Mouse (Mus musculus): ENCODE measurements around the gene Dip2c. TPM values are rescaled to one million over a fixed set of nuclear protein-coding genes. Genes with fewer than 3 reads are reported as not detected.

Dip2c gene
- total RNA-seq, 2 experiments from 2014 or later = 9.9 to 11.4 TPM

- no peak for DNase-seq
- intact Hi-C loops (cut with DNase I) = no loop called here
Measured at GRCm38 (mm10) chr13:9418441-9418840, 142.1 kb downstream of the Dip2c start.

DNA sequence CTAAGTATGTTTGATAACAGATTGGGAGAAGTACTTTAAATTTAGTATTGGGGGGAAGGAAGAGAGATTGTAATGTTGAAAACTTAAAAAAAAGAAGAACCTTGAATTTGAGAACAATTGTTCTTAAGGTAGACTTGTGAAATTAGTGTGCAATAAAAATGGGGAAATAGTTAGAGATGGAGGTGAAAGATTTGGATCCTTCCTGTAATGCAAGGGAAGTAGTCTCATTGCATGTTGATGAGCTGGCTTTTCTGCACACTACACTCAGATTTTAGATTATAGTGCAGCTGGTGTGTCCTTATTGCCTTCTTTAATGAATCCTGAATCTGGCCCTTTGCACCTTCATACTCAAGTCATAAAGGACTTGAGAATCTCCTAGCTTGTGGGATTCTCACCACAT, 142.9 kb downstream of the Dip2c start:
- no peak for DNase-seq
- intact Hi-C loops (cut with DNase I) = no loop called here

- intact Hi-C loops (cut with DNase I) = no loop called here
- DNase-seq = no peak
Measured at GRCm38 (mm10) chr13:9421949-9422348, 145.6 kb downstream of the Dip2c start.

DNA sequence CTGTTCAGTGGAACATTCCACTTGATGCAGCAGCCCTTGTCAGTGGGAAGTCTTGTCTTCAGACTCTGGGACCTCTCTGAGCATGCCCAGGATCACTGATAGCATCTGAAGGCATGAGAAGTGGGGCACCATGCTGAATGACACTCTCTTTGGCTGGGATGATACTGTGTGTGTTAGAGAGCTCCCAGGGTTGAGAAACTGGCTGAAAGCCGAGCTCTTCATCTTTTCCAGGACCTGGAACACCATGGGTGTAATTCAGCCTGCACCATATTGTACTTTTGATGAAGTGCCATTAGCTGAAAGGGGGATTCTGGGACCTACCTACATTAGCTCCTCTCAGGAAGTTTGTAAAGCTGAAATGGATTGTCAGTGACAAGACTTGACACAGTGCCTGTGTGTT, 146.5 kb downstream of the Dip2c start:
- intact Hi-C loops (cut with DNase I) = no loop called here
- no peak for DNase-seq

- intact Hi-C loops (cut with DNase I) = no loop called here
- no peak for DNase-seq
Measured at GRCm38 (mm10) chr13:9424434-9424833, 148.1 kb downstream of the Dip2c start.

DNA sequence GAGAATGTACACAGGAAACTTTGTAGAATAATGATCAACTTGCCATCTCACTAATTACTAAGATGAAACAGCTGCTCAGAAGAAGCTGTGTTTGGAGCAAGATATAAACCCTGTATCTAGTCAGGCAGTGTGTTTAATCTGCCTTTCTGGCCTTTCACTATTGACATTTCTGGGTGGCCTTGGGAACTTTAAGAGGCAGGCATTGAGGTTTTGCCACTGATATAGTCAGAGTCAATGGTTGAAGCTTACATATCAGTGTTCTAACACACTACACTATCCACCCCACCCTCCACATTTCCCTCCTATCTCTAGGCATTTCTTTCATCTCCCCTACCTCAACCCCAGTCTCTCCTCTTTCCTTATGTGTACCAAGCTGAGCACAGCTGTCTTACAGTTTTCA, 149.9 kb downstream of the Dip2c start:
- DNase-seq = no peak

GRCm38 (mm10) chr13:9426779-9427178, 150.5 kb downstream of the Dip2c start:
- intact Hi-C loops (cut with DNase I) = no loop called here
- DNase-seq = no peak

More for the DNA sequence above, 149.9 kb downstream of the Dip2c start:
- intact Hi-C loops (cut with DNase I) = no loop called here

DNA sequence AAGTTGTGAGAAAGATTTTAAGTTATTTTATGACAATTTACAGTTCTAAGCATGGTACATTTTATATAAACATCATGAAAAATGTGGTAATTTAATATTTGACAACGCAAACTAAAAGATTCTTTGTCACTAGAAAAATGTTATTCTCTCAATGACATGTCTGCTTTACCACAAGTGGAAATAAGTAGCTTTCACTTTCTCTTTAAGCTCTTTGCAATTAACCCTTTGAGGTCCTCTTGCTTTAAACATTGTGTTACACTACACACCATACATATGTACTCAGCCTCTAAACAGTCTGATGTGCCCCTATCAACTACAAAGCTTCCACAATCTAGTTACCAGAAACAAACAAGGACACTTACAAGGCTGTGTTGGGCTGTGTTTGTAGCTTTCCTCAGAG, 153.6 kb downstream of the Dip2c start:
- no peak for DNase-seq
- intact Hi-C loops (cut with DNase I) = no loop called here

- intact Hi-C loops (cut with DNase I) = no loop called here
- no peak for DNase-seq
Measured at GRCm38 (mm10) chr13:9430724-9431123, 154.4 kb downstream of the Dip2c start.

DNA sequence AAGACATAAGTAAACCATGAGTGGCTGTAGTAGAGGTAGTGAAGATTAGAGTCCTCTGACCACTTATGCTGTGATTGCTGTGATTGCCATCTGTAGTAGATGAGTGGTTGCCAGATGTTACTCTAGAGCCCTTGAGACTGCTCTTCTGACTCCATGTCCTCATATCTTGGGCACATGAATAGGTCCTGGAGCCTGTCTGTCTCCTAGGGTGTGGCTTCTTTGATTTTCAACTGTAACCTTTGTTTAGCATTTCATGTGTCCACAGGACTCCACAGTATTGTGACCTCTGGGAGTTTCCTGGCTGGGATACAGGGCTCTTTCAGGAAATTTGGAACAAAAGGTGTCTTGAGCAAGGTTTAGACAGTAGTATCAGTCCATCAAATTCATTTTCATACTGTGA, 155.1 kb downstream of the Dip2c start:
- intact Hi-C loops (cut with DNase I) = no loop called here
- DNase-seq = no peak

DNA sequence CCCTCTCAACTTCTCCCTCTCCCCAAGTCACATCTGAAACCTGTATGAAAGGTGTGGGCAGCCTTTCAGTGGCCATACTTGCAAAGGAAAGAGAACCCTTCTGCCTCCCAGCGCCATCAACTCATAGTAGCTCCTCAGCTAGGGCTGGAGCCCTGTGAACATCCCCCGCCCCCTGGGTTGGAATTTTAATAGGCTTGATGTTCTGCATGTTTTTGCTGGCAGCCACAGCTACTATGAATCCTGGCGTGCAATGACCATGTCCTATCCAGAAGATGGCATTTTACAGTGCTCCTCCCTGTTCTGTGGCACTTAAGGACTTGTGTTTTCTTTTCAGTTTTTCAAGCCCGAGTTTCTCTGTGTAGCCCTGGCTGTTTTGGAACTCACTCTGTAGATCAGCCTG, 166.7 kb downstream of the Dip2c start:
- no peak for DNase-seq
- intact Hi-C loops (cut with DNase I) = no loop called here

- no peak for DNase-seq
- intact Hi-C loops (cut with DNase I) = no loop called here
Measured at GRCm38 (mm10) chr13:9445533-9446294, 169.4 kb downstream of the Dip2c start.

- DNase-seq = peak; percentile 18 to 26
Measured at GRCm38 (mm10) chr13:9446448-9447115, 170.3 kb downstream of the Dip2c start.

GRCm38 (mm10) chr13:9450276-9450675, 173.9 kb downstream of the Dip2c start:
- DNase-seq = no peak
- intact Hi-C loops (cut with DNase I) = no loop called here

More at GRCm38 (mm10) chr13:9446448-9447115, 170.3 kb downstream of the Dip2c start:
- intact Hi-C loops (cut with DNase I) = no loop called here

DNA sequence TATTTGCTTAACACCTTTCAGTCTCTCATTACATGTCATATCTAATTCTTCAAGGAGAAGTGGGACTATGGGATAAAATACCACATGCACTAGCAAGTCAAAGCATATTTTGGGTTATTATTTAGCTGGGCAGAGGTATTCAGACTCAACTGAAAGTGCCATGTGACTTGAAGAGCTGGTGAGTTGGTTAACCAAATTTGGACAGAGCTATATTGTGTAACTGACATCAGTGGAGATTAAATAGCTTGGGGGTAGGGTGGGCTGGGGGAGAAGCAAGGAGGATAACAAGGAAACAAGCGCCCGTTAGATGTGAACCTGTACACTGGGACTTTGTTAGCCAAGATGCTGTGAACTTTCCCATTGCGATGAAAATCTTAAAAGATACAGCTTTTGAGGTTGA, 175.6 kb downstream of the Dip2c start:
- no peak for DNase-seq
- intact Hi-C loops (cut with DNase I) = no loop called here

GRCm38 (mm10) chr13:9454426-9455177, 178.3 kb downstream of the Dip2c start:
- intact Hi-C loops (cut with DNase I) = no loop called here
- DNase-seq = no peak

- intact Hi-C loops (cut with DNase I) = no loop called here
- no peak for DNase-seq
Measured at GRCm38 (mm10) chr13:9455979-9456378, 179.7 kb downstream of the Dip2c start.

DNA sequence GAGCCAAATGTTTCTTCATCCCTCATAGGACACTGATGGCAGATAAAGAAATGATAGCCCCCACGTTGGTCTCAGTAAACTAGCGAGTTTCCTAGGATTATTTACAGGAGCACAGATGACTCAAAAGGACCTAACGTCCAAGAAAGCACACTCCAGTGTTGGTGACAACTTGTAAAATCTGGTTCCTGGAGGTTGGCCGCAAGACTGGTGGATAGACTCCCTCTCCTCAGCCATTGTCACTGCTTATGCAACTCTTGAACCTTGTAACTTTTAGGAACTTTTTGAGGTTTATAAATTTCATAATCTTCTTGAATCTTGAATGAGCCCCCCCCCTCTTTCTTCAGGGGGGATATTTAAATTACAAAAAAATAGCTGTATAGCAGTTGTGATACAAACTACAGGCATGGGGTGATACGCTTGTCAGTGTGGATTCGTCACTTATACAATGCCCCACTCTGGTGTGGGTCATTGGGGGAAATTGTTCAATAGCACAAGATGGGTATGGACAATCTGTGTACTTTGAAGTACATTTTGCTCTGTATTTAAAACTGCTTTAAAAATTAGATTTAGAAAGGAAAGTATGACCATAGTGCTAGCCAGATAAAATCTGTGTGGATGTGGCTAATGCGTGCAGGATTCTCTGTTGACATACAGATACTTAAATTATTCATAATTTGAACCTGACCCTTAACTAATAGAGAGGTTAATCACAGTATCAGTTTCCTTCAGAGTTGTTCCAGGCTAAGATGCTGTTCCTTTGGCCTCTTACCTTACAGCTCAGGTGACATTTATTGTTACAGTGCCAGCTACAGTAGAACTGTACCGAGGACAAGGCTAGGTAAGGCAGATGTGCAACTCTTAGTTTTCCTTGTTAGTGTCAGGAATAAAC, 181.3 kb downstream of the Dip2c start:
- no peak for DNase-seq
- intact Hi-C loops (cut with DNase I) = no loop called here

- DNase-seq = no peak
- intact Hi-C loops (cut with DNase I) = loop anchor here (10.0 kb wide), 1 partner anchor 380 kb away; no protein-coding TSS in a partner anchor
Measured at GRCm38 (mm10) chr13:9464457-9464856, 188.1 kb downstream of the Dip2c start.

GRCm38 (mm10) chr13:9467216-9467615, 190.9 kb downstream of the Dip2c start:
- intact Hi-C loops (cut with DNase I) = loop anchor here (2.0 to 10.0 kb wide), 2 partner anchors 284 to 378 kb away; no protein-coding TSS in a partner anchor
- peak in 1 of 2 experiments; percentile 34 for DNase-seq
